Mouse (Mus musculus) liver, embryonic 18 days (tissue): ENCODE results near the gene Arhgef19. TPM values are rescaled to one million over a fixed set of nuclear protein-coding genes. Genes with fewer than 3 reads are reported as not detected.

Experiments used
- polyA plus RNA-seq: library from polyadenylated mRNA; depleted of rRNA; stranded (reverse); fragments of >200 nt; gene quantifications from 2 replicates; pipeline ENCODE4 v1.2.3, GENCODE M21; 2012; rRNA removed

The Arhgef19 gene
- 2.5 and 3.2 TPM in 2 replicates for polyA plus RNA-seq

DNA sequence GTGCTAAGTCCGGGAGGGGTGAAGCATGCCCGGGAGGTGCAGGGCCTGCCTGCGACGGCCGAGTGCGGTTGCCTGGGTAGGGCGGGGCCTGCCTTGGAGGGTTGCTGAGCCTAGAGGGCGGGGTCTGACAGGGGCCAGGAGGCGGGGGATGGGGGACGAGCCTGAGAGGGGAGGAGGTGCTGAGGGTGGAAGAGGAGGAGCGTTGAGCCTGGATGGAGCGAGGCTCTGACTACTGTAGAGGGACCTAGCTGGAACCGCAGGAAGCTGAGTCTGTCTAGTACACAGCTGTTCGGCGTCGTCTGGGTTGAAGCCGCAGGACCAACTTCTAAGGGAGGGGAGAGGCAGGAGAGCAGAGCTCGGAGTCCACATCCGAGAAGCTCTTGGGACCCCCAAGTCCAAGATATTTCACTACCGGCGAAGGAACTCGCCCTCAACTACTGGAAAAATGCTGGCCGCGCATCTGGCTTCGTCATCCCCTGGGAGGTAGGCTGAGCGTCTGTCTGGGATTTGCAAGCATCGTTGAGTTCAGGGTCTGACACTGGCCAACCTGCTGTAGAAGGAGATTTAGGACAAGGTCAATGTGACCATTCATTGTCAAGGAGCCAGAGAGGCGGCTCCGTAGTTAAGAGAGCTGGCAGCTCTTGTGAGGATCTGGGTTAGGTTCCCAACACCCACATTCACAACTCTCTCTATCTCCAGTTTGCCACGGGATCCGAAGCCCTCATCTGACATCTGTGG, at the start of gene Arhgef19:
Gene Arhgef19, plus strand, starts transcription at position 112 of the 738 bp plus-strand sequence.

DNA sequence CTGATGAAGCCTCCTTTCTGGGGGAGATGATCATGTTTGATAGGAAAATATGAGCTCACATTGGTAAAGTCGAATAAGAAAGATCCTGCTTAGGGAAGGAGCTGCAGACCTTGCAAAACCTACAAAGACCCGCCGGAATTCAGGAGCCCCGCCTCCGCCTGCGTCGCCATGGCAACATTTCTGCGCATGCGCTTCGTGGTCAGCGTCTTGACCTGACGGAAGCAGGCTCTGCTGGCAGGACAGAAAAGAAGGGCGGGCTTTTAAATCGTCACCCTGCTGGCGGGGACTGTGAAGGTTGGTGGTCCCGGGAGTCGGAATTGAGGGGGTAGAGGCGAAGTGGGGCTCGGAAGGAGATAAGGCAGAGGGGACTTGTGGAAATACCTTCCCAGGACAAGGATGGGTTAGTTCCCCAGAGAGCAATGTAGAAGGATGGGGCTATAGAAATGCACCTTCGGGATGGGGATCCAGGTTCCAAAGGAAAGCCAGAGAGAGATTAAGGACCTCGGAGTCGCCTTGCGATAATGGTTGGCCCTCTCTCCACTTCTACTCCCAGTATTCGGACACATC, 25.4 kb upstream of the Arhgef19 start, which contains the start of gene Rsg1:
Gene Rsg1, plus strand, starts transcription at position 187 of the 567 bp plus-strand sequence.

GRCm38 (mm10) chr4:141301116-141301553, 61.8 kb downstream of the Arhgef19 start, which contains the start of gene Epha2:
Gene Epha2 (plus strand): TSS chr4:141301240.

Other genes starting within 250 kb of the Arhgef19 start
- gene Mfap2, start 229.1 kb upstream of the Arhgef19 start, polyA plus RNA-seq, result 9.4 and 10.2 TPM in 2 replicates
- gene Crocc, start 178.9 kb upstream of the Arhgef19 start, polyA plus RNA-seq, result 1.5 and 1.8 TPM in 2 replicates
- gene Necap2, start 161.1 kb upstream of the Arhgef19 start, polyA plus RNA-seq, result 34.5 and 37.7 TPM in 2 replicates
- gene Spata21, start 151.2 kb upstream of the Arhgef19 start, polyA plus RNA-seq, result 0.02 TPM in 2 replicates
- gene Szrd1, start 99.7 kb upstream of the Arhgef19 start, polyA plus RNA-seq, result 17.8 and 19.0 TPM in 2 replicates
- gene Fbxo42, start 91.6 kb upstream of the Arhgef19 start, polyA plus RNA-seq, result 6.6 and 7.7 TPM in 2 replicates
- 0.46 and 0.48 TPM in 2 replicates for gene Rsg1, start 25.5 kb upstream of the Arhgef19 start, polyA plus RNA-seq
- gene Epha2, start 61.7 kb downstream of the Arhgef19 start, polyA plus RNA-seq, result 2.1 and 2.2 TPM in 2 replicates
- gene Fam131c, start 128.7 kb downstream of the Arhgef19 start, polyA plus RNA-seq, result 0.10 and 0.16 TPM in 2 replicates
- gene Clcnka, start 159.2 kb downstream of the Arhgef19 start, polyA plus RNA-seq, result 0.01 TPM in 1 of 2 replicates, not detected in the other
- gene Clcnkb, start 176.5 kb downstream of the Arhgef19 start, polyA plus RNA-seq, result not detected in 2 replicates
- 0.14 TPM in 2 replicates for gene Hspb7, start 181.3 kb downstream of the Arhgef19 start, polyA plus RNA-seq
- gene Srarp, start 196.6 kb downstream of the Arhgef19 start, polyA plus RNA-seq, result not detected in 2 replicates
- 7.9 and 8.9 TPM in 2 replicates for gene Zbtb17, start 205.2 kb downstream of the Arhgef19 start, polyA plus RNA-seq